Mouse (Mus musculus) heart, embryonic 11.5 days (tissue): ENCODE results near the gene Rtn4r. TPM values are rescaled to one million over a fixed set of nuclear protein-coding genes. Genes with fewer than 3 reads are reported as not detected.

Source experiments
- ATAC-seq: fragments of 200-750 bp; cut with Nextera tagmentation; replicated peaks from 2 replicates; pipeline ENCODE4 v1.8.0; 2017; ENCODE audit warnings: moderate library complexity; ENCODE audit not compliant: insufficient number of reproducible peaks, low FRiP score, low TSS enrichment
- H3K27ac ChIP-seq: fragments of 300-500 bp; sonication (generic); 2 replicates; pipeline ENCODE4 v1.5.1; 2014; ENCODE audit warnings: mild to moderate bottlenecking, low read depth, low read length
- H3K27me3 ChIP-seq: fragments of 300-500 bp; sonication (generic); 2 replicates; pipeline ENCODE4 v1.6.1; 2014; ENCODE audit warnings: mild to moderate bottlenecking, low read length, mixed read lengths; ENCODE audit not compliant: control insufficient read depth, insufficient read depth
- H3K36me3 ChIP-seq: fragments of 300-500 bp; sonication (generic); 2 replicates; pipeline ENCODE4 v1.6.1; 2014; ENCODE audit warnings: mild to moderate bottlenecking, low read length, moderate library complexity, mixed read lengths; ENCODE audit not compliant: control insufficient read depth, insufficient read depth
- H3K4me1 ChIP-seq: fragments of 300-500 bp; sonication (generic); 2 replicates; pipeline ENCODE4 v1.6.1; 2014; ENCODE audit warnings: low read length; ENCODE audit not compliant: control insufficient read depth, insufficient read depth
- H3K4me2 ChIP-seq: fragments of 300-500 bp; sonication (generic); 2 replicates; pipeline ENCODE4 v1.6.1; 2014; ENCODE audit warnings: mild to moderate bottlenecking, moderate library complexity
- H3K4me3 ChIP-seq: fragments of 300-500 bp; sonication (generic); 2 replicates; pipeline ENCODE4 v1.5.1; 2014; ENCODE audit warnings: low read depth, low read length
- H3K9ac ChIP-seq: fragments of 300-500 bp; sonication (generic); 2 replicates; pipeline ENCODE4 v1.6.1; 2014; ENCODE audit warnings: mild to moderate bottlenecking, low read depth, low read length, moderate library complexity
- H3K9me3 ChIP-seq: fragments of 300-500 bp; sonication (generic); replicated peaks from 2 replicates; pipeline ENCODE4 v1.6.1; 2016; ENCODE audit warnings: low read length; ENCODE audit not compliant: control insufficient read depth
- WGBS: fragments of 180-500 bp; shearing (Covaris S2); extraction: QIAGEN DNeasy Blood & Tissue Kit; methylation state at CpG from one replicate; pipeline ENCODE4 v1.1.7; 2014; ENCODE audit not compliant: insufficient replicate concordance; 5-methylcytosine and 5-hydroxymethylcytosine counted together
- polyA plus RNA-seq: library from polyadenylated mRNA; unstranded; fragments of >200 nt; fragmentation: Nextera tagmentation; extraction: Ambion mirVana; gene quantifications from 2 replicates; pipeline ENCODE4 v1.2.1, GENCODE M21; 2014

The Rtn4r gene
- 0.25 and 0.26 TPM in 2 replicates for polyA plus RNA-seq

DNA sequence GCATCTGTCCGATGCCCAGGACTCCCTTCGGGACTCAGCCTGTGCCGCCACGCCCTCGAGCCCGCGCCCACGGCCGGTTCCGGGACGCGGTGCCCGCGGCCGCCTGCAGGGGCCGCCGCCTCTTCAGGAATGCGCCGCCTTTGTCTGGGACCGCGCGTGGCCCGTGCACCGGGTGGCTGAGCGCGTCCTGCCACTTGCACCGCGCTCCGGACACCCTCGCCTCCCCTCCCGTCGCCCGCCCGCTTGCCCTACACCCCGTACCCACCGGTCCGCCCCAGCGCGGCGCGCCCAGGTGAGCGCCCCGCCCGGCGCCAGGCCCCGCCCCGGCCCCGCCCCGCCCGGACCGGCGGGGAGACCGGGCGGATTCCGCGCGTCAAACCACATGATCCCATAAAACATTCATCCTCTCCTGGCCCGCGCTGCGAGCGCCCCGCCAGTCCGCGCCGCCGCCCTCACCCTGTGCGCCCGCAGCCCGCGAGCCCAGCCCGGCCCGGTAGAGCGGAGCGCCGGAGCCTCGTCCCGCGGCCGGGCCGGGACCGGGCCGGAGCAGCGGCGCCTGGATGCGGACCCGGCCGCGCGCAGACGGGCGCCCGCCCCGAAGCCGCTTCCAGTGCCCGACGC, at the start of gene Rtn4r:
Gene Rtn4r, plus strand, starts transcription at position 402 of the 621 bp plus-strand sequence.
- peaks cover 71% of the 10 kb centered on the region for H3K27me3 ChIP-seq

DNA sequence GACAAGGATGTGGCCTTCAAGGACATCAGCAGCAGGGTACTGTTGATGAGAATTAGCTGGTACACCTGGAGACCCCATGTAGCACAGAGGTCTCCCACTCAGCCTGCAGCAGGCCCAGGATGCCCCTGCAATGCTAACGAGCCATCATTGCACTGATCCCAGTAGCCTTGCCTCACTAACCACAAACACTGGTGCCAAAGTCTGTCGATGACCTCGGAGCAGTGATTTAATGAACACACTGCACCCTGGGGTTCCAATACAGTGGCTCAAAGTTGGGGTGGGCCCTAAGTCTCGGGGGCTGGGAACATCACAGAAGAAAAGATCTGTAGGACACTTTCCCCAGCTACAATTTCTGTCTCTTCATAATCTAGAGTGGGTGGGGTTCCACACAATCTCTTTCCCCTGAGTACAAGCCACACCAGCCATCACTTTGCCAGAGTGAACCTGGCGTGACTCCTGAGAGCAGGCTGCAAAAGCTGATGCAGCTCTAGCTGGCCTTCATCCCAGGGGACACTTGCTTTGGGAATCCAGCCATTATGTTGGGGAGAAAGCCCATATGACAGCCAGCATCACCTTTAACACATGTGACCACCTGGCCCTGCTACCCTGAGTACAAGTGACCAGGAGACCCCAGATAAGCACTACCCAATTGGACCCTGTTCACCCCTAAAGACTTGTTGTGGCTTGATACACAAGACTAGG, 49.0 kb upstream of the Rtn4r start:
- 0 out of 2 replicates have a peak, but pooled peaks cover 3% of the 10 kb centered on the region for H3K4me1 ChIP-seq
- H3K4me3 ChIP-seq, result no peak overlapping the region
- no peaks in the 10 kb centered on the region for H3K27me3 ChIP-seq
- H3K9ac ChIP-seq, result no peak overlapping the region
- no peak overlapping the region for H3K4me2 ChIP-seq
- no peaks in the 10 kb centered on the region for H3K9me3 ChIP-seq
- no peaks in the 10 kb centered on the region for H3K36me3 ChIP-seq
- no peak overlapping the region for H3K27ac ChIP-seq
- ATAC-seq, result no peak
- 78% methylated on average over 5 of the region's 5 CpGs for WGBS

More for the DNA sequence above, at the start of gene Rtn4r:
- no peaks in the 10 kb centered on the region for H3K36me3 ChIP-seq
- peak within 1 kb of the TSS; percentile 66 for H3K9ac ChIP-seq
- peaks cover 3% of the 10 kb centered on the region; the same call in 1 of the 2 replicates for H3K4me1 ChIP-seq
- under 1% methylated on average over 70 of the region's 96 CpGs for WGBS
- ATAC-seq, result peak; percentile 50
- H3K27ac ChIP-seq, result no peak within 1 kb of the TSS
- peak within 1 kb of the TSS; percentile 99 for H3K4me2 ChIP-seq
- H3K4me3 ChIP-seq, result peak within 1 kb of the TSS; percentile 72
- no peaks in the 10 kb centered on the region for H3K9me3 ChIP-seq

DNA sequence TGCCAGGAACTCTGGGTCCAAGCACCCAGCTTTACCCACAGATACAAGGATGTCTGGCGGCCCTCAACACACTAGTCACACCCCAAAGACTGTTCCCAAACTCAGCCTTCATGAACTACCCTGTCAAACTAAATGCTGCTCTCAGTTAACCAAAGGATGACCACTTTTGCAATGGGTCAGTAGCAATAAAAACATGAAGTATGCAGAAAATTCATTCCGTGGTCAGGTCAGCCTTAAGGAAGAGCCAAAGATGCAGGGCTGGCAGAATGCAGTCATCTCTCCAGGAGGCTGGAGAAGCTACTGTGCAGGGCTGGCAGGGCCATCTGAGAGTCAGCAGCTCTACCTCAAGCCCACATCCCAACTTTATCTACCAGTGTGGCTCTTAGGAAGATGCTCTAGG, 48.1 kb upstream of the Rtn4r start:
- Histone ChIP-seq H3K36me3 (no peaks in the 10 kb centered on the region), H3K27ac (no peak overlapping the region), H3K4me1 (no peaks in the 10 kb centered on the region), H3K4me3 (no peak overlapping the region), H3K9me3 (no peaks in the 10 kb centered on the region), H3K4me2 (no peak overlapping the region), H3K27me3 (no peaks in the 10 kb centered on the region), H3K9ac (no peak overlapping the region)
- WGBS, result 81% methylated on average over 2 of the region's 2 CpGs
- ATAC-seq, result no peak

DNA sequence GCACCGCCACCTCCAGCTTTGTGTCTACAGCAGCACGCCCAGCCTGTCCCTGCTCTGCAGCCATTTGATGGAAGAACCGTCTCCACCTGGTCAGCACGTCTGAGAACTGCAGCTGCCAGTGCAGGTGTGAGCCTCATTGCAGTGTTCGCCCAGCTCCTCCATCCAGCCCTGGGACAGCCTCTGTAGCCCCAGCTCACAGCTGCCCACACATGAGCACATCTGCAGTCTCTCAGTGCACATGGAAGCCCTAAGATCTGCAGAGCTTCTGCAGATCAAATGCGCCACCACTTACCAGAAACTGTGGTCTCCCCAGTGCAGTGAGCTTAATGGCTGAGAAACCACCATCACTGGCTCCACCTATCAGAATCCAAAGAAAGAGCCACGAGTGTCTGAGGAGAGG, 47.3 kb upstream of the Rtn4r start:
- H3K4me3 ChIP-seq, result no peak overlapping the region
- H3K36me3 ChIP-seq, result no peaks in the 10 kb centered on the region
- H3K4me2 ChIP-seq, result no peak overlapping the region
- no peaks in the 10 kb centered on the region for H3K9me3 ChIP-seq
- no peaks in the 10 kb centered on the region for H3K27me3 ChIP-seq
- no peak overlapping the region for H3K27ac ChIP-seq
- 83% methylated on average over 7 of the region's 7 CpGs for WGBS
- H3K9ac ChIP-seq, result no peak overlapping the region
- no peak for ATAC-seq
- no peaks in the 10 kb centered on the region for H3K4me1 ChIP-seq

DNA sequence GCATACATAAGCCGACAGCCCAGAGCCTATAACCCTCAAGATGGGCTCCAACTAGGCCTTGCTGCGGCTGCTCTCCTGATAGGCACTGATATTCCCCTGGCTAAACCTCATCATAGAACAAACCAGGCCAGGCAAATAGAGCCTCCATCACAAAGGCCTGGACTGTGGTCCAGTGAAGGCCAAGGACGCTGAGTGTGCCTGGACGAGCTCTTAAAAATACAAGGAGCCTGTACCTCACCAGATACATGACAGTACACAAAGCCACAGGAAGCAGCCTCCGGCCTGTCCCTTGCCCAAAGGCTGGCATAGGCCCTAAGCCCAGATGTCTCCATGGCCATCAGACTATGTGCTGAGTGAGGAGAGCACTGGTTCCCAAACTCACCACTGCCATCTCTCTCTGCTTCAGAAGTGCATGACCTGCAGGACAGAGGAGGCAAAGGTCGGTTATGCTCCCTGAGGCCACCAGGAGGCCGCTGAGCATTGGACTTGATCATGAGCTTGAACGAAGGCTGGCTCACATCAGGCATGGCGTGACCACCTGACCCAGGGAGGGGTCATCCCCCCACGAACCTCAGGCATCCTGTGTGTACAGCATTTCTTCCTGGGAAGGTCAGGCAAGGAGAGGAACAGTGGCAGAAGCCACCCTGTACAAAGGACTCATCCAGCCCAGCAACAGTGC, 46.2 kb upstream of the Rtn4r start:
- H3K9ac ChIP-seq, result no peak overlapping the region
- no peak overlapping the region for H3K4me2 ChIP-seq
- H3K36me3 ChIP-seq, result no peaks in the 10 kb centered on the region
- no peak overlapping the region for H3K27ac ChIP-seq
- H3K9me3 ChIP-seq, result no peaks in the 10 kb centered on the region
- WGBS, result 73% methylated on average over 10 of the region's 10 CpGs
- no peaks in the 10 kb centered on the region for H3K4me1 ChIP-seq
- ATAC-seq, result no peak
- H3K27me3 ChIP-seq, result no peaks in the 10 kb centered on the region
- H3K4me3 ChIP-seq, result no peak overlapping the region

DNA sequence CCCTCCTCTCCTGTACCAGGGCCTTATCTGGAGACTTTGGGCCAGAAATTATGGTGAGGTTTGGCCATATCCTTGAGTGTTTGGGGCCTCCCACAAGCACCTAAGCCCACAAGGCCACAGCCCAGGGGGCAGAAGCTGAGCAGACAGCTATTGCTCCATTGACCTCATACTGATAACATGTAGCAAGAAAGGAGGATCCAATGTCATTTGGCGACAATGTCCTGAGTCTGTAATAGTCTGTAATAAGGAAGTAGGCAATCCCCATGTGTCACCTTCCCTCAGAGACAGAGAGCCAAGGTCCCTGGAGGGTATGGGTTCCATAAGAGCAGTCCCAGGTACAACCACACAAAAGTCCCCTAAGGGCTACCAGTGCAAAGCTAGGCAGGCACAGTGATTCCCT, 45.2 kb upstream of the Rtn4r start:
- no peaks in the 10 kb centered on the region for H3K9me3 ChIP-seq
- no peak overlapping the region for H3K27ac ChIP-seq
- H3K36me3 ChIP-seq, result no peaks in the 10 kb centered on the region
- no peak overlapping the region for H3K9ac ChIP-seq
- no peaks in the 10 kb centered on the region for H3K27me3 ChIP-seq
- ATAC-seq, result no peak
- no peak overlapping the region for H3K4me2 ChIP-seq
- H3K4me3 ChIP-seq, result no peak overlapping the region
- H3K4me1 ChIP-seq, result no peaks in the 10 kb centered on the region
- WGBS, result 70% methylated on average over 1 of the region's 1 CpGs

DNA sequence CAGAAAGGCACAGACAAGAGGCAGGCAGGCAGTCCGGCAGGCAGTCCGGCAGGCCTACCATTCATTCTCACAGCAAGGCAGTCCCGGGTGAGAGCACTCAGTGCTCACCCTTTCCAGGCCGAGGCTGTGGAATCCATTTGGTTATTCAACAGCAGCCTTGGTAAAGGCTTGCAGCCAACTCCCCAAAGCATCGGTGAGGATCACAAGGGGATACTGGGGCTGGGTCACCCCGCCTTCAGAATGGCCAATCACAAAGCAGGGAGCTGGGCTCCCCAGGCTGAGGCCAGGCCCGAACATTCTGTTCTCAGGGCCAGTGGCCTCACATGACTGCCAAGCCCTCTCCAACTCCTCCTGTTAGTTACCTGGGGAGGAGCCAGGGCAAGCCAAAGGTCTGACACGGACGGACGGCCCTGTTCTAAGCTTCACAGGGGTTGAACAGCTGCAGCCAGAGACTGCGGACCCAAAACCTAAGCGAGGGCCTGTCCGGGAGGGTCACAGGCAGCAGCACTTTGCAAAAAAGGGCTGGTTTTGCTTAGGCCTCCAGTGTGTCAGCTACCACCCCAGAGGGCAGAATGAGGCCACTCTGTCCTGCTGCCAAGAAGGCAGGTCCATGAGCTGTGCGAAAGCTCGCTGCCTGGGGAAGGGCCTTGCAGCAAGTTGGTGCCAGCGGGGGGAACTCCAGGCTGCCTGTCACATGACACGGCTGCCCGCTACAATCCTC, 44.1 kb upstream of the Rtn4r start:
- no peaks in the 10 kb centered on the region for H3K27me3 ChIP-seq

DNA sequence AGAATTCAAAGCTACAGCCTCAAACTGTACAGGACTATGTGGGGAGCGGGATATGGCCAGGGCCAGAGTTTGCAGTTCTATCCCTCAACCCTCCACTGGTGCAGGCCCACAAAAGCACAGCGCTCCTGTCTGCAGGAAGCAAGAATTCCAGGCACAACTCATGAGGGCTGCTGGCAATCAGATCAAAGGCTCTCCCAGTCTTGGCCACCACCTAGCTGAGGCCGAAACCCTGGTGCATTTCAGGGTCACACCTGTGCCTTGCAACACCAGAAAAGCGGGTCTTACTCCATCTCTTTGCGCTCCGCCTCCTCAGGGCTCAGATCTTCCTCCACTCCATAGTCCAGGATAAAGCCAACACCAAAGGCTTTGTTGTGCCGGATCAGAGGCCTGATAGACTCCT, 43.2 kb upstream of the Rtn4r start:
- no peak for ATAC-seq
- Histone ChIP-seq H3K9me3 (no peaks in the 10 kb centered on the region), H3K4me2 (no peak overlapping the region), H3K27me3 (no peaks in the 10 kb centered on the region), H3K36me3 (no peaks in the 10 kb centered on the region), H3K27ac (no peak overlapping the region), H3K4me3 (no peak overlapping the region), H3K9ac (no peak overlapping the region), H3K4me1 (no peaks in the 10 kb centered on the region)
- WGBS, result 88% methylated on average over 7 of the region's 7 CpGs

More for the DNA sequence above, 44.1 kb upstream of the Rtn4r start:
- no peak for ATAC-seq
- no peak overlapping the region for H3K9ac ChIP-seq
- H3K4me1 ChIP-seq, result no peaks in the 10 kb centered on the region
- WGBS, result 85% methylated on average over 18 of the region's 18 CpGs
- no peaks in the 10 kb centered on the region for H3K9me3 ChIP-seq
- no peak overlapping the region for H3K4me2 ChIP-seq
- no peaks in the 10 kb centered on the region for H3K36me3 ChIP-seq
- H3K4me3 ChIP-seq, result no peak overlapping the region
- H3K27ac ChIP-seq, result no peak overlapping the region
